Mouse (Mus musculus) midbrain, embryonic 14.5 days (tissue): Measurements from ENCODE around the gene Ptprj. TPM values are rescaled to one million over a fixed set of nuclear protein-coding genes. Genes with fewer than 3 reads are reported as not detected.
A peak's percentile ranks its signal among the peaks of the same experiment; 100 is the strongest.

ENCODE experiments used
- ATAC-seq: fragments of 200-750 bp; cut with Nextera tagmentation; 2 replicates; pipeline ENCODE4 v1.8.0; 2017; ENCODE audit warnings: moderate number of reproducible peaks, moderate library complexity; ENCODE audit not compliant: low FRiP score, low TSS enrichment
- DNase-seq: peaks from one replicate; pipeline ENCODE4 v3.0.0-alpha.2; 2015
- H3K27ac ChIP-seq: fragments of 300-500 bp; sonication (generic); replicated peaks from 2 replicates; pipeline ENCODE4 v1.5.1; 2014; ENCODE audit warnings: mild to moderate bottlenecking, low read depth, low read length, moderate library complexity
- H3K27me3 ChIP-seq: fragments of 300-500 bp; sonication (generic); 2 replicates; pipeline ENCODE4 v1.6.1; 2014; ENCODE audit warnings: low read length, control low read depth, mixed read lengths; ENCODE audit not compliant: control insufficient read depth, insufficient read depth
- H3K36me3 ChIP-seq: fragments of 300-500 bp; sonication (generic); 2 replicates; pipeline ENCODE4 v1.6.1; 2014; ENCODE audit warnings: low read length, control low read depth; ENCODE audit not compliant: control insufficient read depth, insufficient read depth
- H3K4me1 ChIP-seq: fragments of 300-500 bp; sonication (generic); 2 replicates; pipeline ENCODE4 v1.6.1; 2014; ENCODE audit warnings: mild to moderate bottlenecking, antibody characterized with exemption, low read length, control low read depth; ENCODE audit not compliant: control insufficient read depth, insufficient read depth
- H3K4me2 ChIP-seq: fragments of 300-500 bp; sonication (generic); 2 replicates; pipeline ENCODE4 v1.6.1; 2014; ENCODE audit warnings: mild to moderate bottlenecking, low read length, moderate library complexity
- H3K4me3 ChIP-seq: fragments of 300-500 bp; sonication (generic); replicated peaks from 2 replicates; pipeline ENCODE4 v1.5.1; 2014; ENCODE audit warnings: low read depth, low read length
- H3K9ac ChIP-seq: fragments of 300-500 bp; sonication (generic); replicated peaks from 2 replicates; pipeline ENCODE4 v1.6.1; 2014; ENCODE audit warnings: mild to moderate bottlenecking, low read length, moderate library complexity
- H3K9me3 ChIP-seq: fragments of 300-500 bp; sonication (generic); 2 replicates; pipeline ENCODE4 v1.6.1; 2016; ENCODE audit warnings: low read length, control low read depth, mixed read lengths; ENCODE audit not compliant: control insufficient read depth
- WGBS: fragments of 180-500 bp; shearing (Covaris S2); extraction: QIAGEN DNeasy Blood & Tissue Kit; methylation state at CpG from one replicate; pipeline ENCODE4 v1.1.7; 2014; 5-methylcytosine and 5-hydroxymethylcytosine counted together
- polyA plus RNA-seq: library from polyadenylated mRNA; unstranded; fragments of >200 nt; fragmentation: Nextera tagmentation; extraction: Ambion mirVana; gene quantifications from 2 replicates; pipeline ENCODE4 v1.2.1, GENCODE M21; 2014

The Ptprj gene
- polyA plus RNA-seq, 1 experiment from 2014 or later: 7.1 TPM

DNA sequence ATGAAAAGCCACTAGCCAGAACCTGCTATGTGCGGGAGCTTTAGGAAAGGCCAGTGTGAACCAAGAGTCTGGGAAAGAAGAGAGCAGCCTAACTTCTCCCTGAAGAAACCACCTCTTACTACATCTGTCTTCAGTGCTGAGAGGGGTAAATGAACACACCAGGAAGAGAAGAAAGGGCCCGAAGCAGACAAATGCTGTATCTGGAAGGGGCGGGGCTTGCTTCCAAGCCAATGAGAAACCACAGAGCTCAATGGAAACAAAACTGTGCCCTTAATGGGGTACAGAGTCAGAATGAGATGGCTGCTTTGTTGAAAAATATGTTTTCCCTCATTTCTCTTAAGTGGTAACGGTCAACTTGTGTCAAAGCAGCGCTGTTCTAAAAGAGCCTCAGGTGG is 83.8 kb downstream of the Ptprj start:
- Histone ChIP-seq H3K27ac (no peak overlapping the region), H3K4me1 (no peaks in the 10 kb centered on the region; the same call in 1 of the 2 replicates), H3K27me3 (no peaks in the 10 kb centered on the region), H3K9ac (no peak overlapping the region), H3K36me3 (no peaks in the 10 kb centered on the region), H3K4me2 (no peak overlapping the region), H3K9me3 (no peaks in the 10 kb centered on the region), H3K4me3 (no peak overlapping the region)
- ATAC-seq (no peak), DNase-seq (no peak)
- WGBS: 92% methylated on average over 5 of the region's 5 CpGs

DNA sequence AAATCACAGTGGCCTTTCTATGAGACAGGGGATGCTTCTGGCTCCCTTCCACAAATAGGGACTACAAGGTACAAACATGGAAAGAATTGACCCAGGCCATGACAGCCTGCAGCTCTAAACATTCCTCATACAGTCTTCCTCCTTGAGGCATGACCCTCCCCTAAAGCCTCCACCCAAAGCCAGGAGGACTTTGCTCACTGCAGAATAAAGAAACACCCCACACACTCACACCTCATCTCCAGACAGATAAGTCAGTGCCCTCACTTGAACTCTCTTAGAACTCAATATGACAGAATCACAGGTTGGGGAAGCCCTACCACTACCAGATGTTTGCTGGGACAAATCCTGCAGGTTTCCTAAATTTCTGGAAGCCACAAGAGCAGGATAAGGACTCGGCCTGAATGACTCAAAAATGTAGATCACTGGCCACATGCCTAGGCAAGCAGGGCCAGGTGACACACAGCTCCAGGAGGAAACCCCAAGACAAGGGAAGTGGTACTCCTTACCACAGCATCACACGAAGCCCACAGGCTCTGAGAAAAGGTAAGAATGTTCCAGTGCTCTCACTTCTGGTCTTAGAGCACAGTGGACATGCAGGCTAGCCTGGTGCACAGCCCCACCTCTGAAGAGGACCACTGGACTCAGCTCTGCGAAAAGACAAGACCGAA is 84.3 kb downstream of the Ptprj start:
- H3K4me2 ChIP-seq: no peak overlapping the region
- H3K36me3 ChIP-seq: no peaks in the 10 kb centered on the region
- no peaks in the 10 kb centered on the region for H3K27me3 ChIP-seq
- no peak overlapping the region for H3K27ac ChIP-seq
- ATAC-seq (no peak), DNase-seq (no peak)
- WGBS: 91% methylated on average over 4 of the region's 4 CpGs
- no peak overlapping the region for H3K4me3 ChIP-seq
- H3K9ac ChIP-seq: no peak overlapping the region
- no peaks in the 10 kb centered on the region for H3K9me3 ChIP-seq
- no peaks in the 10 kb centered on the region; the same call in 1 of the 2 replicates for H3K4me1 ChIP-seq

DNA sequence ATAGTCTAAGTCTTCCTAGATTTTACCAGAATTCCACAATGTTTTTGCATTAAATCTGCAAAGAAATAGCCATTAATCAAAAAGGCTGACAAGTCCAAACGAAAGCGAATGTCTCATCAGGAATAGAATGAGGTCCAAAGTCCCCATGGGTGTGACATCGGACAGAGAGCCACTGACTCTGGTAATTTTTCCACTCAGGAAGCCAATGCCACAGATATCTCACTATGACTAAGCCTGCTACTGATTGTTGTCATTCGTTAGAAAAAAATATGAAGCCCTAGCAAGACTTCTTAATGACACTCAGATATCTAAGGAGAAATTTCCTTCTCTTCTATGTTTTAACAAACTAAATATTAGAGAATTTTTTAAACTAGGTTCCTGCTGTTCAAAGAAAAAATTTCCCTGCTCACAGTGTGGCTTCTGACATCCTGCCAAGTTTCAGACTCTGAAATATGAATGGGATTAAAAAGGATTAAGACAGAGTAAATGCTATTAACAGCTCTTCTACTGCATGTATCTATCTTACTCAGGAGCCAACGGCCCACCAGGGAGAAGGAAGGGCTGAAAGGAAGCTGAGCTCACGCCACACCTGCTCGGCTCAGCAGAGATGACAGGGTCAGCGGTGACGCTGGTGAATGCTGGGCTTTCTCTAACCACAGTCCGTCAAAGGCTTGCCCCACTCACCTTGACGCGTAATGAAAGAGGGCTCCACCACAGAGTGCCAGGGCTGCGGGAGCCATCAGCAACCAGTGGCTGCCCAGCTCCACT is 90.0 kb downstream of the Ptprj start:
- no peak overlapping the region for H3K9ac ChIP-seq
- no peaks in the 10 kb centered on the region for H3K27me3 ChIP-seq
- DNase-seq (peak; percentile 63), ATAC-seq (peak; percentile 31; the same call in 1 of the 2 replicates)
- H3K36me3 ChIP-seq: no peaks in the 10 kb centered on the region
- 40% methylated on average over 13 of the region's 13 CpGs for WGBS
- no peaks in the 10 kb centered on the region for H3K9me3 ChIP-seq
- H3K4me3 ChIP-seq: no peak overlapping the region
- no peak overlapping the region for H3K4me2 ChIP-seq
- H3K27ac ChIP-seq: no peak overlapping the region
- peaks cover 4% of the 10 kb centered on the region; the same call in 1 of the 2 replicates for H3K4me1 ChIP-seq

DNA sequence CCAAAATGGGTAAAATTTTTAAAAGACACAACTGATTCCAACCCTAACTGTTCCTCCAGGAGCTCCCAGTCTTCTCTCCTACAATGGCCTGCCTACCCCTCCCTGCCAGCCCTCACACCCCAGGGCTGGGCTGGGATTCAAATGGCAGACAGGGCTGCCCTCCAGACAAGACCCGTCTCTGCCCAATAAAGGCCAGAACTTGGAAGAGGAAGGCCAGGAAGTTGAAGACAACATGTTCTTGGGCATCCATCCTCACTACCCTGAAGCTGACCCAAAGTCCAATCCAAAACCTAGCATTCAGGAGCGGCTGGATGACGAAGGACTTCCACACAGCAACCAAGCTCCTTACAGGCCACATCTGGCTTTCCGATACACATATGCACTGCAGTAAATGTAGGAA is 90.6 kb downstream of the Ptprj start:
- DNase-seq: no peak
- Histone ChIP-seq H3K27ac (no peak overlapping the region), H3K27me3 (no peaks in the 10 kb centered on the region), H3K9me3 (no peaks in the 10 kb centered on the region), H3K36me3 (no peaks in the 10 kb centered on the region), H3K4me2 (no peak overlapping the region), H3K4me3 (no peak overlapping the region), H3K4me1 (peaks cover 4% of the 10 kb centered on the region; the same call in 1 of the 2 replicates), H3K9ac (no peak overlapping the region)
- 47% methylated on average over 4 of the region's 4 CpGs for WGBS
- ATAC-seq: no peak

DNA sequence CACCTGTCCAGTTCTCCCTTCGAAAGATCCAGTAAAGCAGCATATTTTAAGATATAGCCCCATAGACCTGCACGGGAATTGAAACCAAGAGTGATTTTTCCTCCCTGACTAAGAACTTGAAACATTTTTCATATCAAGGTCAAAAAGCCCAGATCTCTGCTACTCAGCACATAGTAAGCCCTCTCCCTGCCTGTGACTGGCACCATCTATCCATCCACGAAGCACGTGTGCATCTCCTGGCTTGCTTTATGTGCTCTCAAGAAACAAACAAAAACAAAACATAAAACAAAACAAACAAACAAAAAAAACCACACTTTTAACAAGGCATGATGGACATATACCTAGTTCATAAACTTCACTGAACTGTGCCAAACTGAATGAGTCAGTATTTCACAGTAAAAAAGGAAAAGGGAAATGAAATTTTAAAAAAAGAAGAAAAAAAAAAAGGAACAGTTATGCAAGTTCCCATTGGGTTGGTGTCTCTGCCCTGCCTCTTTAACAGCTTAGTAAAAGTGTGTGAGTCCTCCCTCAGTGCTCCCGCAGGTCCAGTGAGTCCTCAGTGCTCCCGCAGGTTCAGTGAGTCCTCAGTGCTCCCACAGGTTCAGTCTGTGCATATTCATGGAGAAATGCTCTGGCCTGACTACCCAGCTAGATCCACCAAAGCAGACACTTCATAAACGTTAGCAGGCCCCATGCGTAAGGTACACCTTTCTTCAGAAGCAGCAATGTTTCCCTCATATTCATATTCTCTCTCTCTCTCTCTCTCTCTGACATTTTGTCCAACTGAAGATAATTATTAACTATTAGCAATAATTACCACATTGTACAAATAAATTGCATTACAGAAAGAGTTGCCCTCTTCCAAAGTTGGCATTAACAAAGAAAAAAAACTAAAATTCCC is 91.5 kb downstream of the Ptprj start:
- H3K36me3 ChIP-seq: no peaks in the 10 kb centered on the region
- DNase-seq (no peak), ATAC-seq (no peak)
- H3K9ac ChIP-seq: no peak overlapping the region
- no peaks in the 10 kb centered on the region for H3K9me3 ChIP-seq
- no peak overlapping the region for H3K4me3 ChIP-seq
- H3K4me2 ChIP-seq: no peak overlapping the region
- no peak overlapping the region for H3K27ac ChIP-seq
- H3K4me1 ChIP-seq: peaks cover 4% of the 10 kb centered on the region; the same call in 1 of the 2 replicates
- 79% methylated on average over 8 of the region's 8 CpGs for WGBS
- no peaks in the 10 kb centered on the region for H3K27me3 ChIP-seq

DNA sequence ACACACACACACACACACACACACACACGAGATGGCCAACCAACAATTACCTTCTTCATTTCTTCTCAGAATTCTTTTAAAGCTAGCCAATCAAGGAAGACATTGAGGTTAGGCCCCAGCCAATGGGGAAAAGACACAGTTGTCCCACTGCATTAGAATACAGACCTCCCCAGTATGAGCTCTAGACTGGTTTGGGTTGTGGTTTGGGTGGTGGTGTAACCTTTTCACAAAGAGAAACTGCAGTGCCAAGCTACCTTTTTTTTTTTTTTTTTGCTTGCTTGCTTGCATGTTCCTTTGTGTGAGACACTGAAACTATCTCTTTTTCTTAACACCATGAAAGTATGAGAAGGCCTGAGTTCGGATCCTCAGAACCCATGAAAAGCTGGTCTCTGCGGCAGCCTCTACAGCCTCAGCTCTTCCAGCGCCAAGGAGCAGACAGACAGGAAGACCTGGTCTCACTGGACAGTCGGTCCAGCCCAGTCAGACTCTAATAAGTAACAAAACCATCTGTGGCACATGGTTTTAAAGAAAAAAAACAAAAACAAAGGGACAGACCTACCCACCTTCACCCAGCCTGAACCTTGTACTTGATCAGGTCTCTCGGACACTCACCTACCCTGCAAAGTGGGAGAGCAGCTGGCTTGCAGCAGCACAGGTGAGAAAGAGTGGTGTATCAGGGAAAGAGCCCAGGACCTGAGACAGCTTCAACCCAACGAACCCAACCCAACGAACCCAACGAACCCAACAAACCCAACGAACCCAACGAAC is 92.8 kb downstream of the Ptprj start:
- H3K9me3 ChIP-seq: no peaks in the 10 kb centered on the region
- H3K4me1 ChIP-seq: peaks cover 4% of the 10 kb centered on the region; the same call in 1 of the 2 replicates
- WGBS: 94% methylated on average over 11 of the region's 11 CpGs
- H3K27ac ChIP-seq: no peak overlapping the region
- H3K36me3 ChIP-seq: no peaks in the 10 kb centered on the region
- H3K9ac ChIP-seq: no peak overlapping the region
- H3K27me3 ChIP-seq: no peaks in the 10 kb centered on the region
- no peak overlapping the region for H3K4me2 ChIP-seq
- ATAC-seq (no peak), DNase-seq (no peak)
- H3K4me3 ChIP-seq: no peak overlapping the region

DNA sequence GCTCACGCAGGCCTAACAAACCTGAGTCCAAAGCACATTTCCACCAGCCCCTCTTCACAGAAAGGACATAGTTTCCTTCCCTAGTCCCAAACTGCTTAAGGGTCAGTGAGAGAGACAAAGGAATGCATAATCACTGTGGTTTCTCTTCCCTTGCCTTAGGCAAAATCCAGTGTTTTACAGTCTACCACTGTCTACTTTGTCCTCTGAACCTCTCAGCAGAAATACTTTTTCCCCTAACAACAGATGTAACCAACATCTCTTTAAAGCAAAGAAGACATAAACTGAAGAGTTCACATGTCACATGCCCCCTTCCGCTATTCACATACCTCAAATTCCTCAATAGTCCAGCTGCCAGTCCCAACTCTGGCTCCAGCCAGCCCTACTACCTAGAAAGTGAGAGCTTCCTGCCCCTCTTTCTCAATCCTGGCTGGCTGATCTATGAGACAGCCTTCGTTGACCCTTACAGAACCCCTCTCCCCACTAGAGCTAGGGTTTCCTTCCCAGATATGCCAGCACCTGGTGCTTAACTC is 94.2 kb downstream of the Ptprj start:
- H3K4me2 ChIP-seq: no peak overlapping the region
- peaks cover 4% of the 10 kb centered on the region; the same call in 1 of the 2 replicates for H3K4me1 ChIP-seq
- no peaks in the 10 kb centered on the region for H3K36me3 ChIP-seq
- 77% methylated on average over 3 of the region's 3 CpGs for WGBS
- DNase-seq: no peak
- no peaks in the 10 kb centered on the region for H3K9me3 ChIP-seq
- no peak for ATAC-seq
- H3K4me3 ChIP-seq: no peak overlapping the region
- no peak overlapping the region for H3K27ac ChIP-seq
- H3K9ac ChIP-seq: no peak overlapping the region
- H3K27me3 ChIP-seq: no peaks in the 10 kb centered on the region

DNA sequence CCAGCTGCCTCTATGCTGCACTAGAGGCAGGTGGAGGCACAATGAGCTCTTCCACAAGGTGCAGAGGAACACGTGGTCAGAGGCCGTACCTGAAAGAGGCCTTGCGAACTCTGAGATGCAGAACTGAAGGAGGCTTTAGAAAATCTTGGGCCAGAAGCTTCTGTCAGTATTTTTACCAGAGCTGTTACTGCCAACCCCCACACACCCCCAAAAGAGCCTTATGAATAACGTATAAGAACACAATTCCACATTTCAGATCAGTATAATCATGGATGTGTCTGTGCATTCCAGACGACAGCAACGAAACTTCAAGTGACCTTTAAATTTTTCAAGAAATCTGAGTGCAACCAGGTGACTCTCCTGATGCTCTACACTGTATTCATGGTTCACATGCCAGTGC is 98.9 kb downstream of the Ptprj start:
- H3K9ac ChIP-seq: no peak overlapping the region
- no peak overlapping the region for H3K4me2 ChIP-seq
- no peak for DNase-seq
- no peak for ATAC-seq
- no peaks in the 10 kb centered on the region for H3K9me3 ChIP-seq
- H3K4me3 ChIP-seq: no peak overlapping the region
- no peaks in the 10 kb centered on the region for H3K36me3 ChIP-seq
- 92% methylated on average over 6 of the region's 6 CpGs for WGBS
- no peak overlapping the region for H3K27ac ChIP-seq
- H3K4me1 ChIP-seq: no peaks in the 10 kb centered on the region
- H3K27me3 ChIP-seq: no peaks in the 10 kb centered on the region
